Mouse (Mus musculus): ENCODE measurements around the gene Kcnj4.

GRCm38 (mm10) chr15:79502891-79503341, 2.1 kb downstream of the Kcnj4 start:
- TF ChIP-seq CTCF (IDR thresholded peaks at IDR 0.05; ENCODE audit: insufficient read depth, low read length): no peak
- no peak for TF ChIP-seq POLR2A (IDR thresholded peaks at IDR 0.05; ENCODE audit: borderline replicate concordance, extremely low read depth, low read depth, low read length)
